Mouse (Mus musculus): ENCODE measurements around the gene Ppp1r2.

- TF ChIP-seq POLR2A (IDR thresholded peaks at IDR 0.05; ENCODE audit: extremely low read depth, insufficient read depth, low read length) (no peak), CTCF (IDR thresholded peaks at IDR 0.05; ENCODE audit: low read depth, low read length) (no peak)
Observed at GRCm38 (mm10) chr16:31244053-31244452, 31.0 kb downstream of the Ppp1r2 start.
